Mouse (Mus musculus): ENCODE measurements around the gene Pdss2.

The Pdss2 gene

DNA sequence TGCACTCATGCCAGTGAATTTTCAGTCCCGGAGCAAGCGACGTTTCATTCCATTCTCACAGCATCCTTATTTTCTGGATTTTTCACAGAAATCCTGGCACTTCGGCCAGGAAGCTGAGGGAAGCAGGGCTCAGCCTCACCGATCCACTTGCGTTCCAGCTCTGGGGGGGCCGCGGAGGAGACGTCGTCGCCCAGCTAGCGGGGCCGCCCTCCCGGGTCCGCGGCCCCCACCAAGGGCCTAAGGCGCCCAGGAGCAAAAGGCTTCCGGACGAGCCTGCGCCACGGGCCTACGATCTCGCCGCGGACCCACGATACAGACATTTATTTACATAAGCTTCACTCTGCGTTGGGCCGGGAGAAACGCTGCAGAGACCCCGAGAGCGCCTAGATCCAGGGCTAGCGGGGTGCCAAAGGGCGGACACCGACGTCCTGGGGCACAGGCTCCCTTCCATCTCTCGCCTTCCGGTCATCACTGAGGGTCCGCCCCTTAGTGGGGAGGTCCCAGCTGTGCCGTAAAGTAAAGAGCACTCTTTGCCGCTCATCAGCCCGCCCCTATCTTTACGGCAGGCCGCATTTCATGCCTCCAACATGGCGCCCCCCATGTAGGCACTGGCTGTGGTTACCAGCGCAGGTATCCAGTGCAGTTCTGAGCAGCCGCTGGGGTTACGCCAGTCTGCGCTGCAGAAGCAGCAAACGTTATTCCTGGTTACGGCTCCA is at the start of gene Pdss2:
Gene Pdss2, plus strand, starts transcription at position 577 of the 716 bp plus-strand sequence.
- peak; percentile 92 to 95 for DNase-seq (ENCODE audit: low spot score in 2 of 2)

GRCm38 (mm10) chr10:43172066-43172465 is 49.2 kb upstream of the Pdss2 start:
- DNase-seq (ENCODE audit: low spot score in 2 of 2) = no peak

DNA sequence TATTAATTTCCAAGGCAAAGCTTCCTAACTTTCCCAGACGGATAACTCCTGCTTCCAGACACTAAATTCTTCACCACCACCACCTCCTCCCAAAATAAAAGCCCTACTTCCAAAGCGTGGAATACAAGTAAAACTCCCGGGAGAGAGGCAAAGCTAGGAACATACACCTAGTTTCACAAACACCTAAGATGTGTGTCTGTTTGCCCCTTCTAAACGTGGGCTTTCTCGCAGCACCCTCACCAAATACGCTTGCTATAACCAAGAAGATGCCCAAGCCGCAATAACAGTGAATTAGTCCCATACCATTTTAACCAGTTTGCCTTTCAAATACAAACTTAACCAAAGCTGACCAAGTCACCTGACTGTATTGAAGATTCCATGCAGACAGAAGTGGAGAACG is 48.7 kb upstream of the Pdss2 start:
- no peak for DNase-seq (ENCODE audit: low spot score in 2 of 2)

- DNase-seq (ENCODE audit: low spot score in 2 of 2) = peak; percentile 42 to 59
These were observed 48.0 kb upstream of the Pdss2 start for GRCm38 (mm10) chr10:43173141-43173827.

DNA sequence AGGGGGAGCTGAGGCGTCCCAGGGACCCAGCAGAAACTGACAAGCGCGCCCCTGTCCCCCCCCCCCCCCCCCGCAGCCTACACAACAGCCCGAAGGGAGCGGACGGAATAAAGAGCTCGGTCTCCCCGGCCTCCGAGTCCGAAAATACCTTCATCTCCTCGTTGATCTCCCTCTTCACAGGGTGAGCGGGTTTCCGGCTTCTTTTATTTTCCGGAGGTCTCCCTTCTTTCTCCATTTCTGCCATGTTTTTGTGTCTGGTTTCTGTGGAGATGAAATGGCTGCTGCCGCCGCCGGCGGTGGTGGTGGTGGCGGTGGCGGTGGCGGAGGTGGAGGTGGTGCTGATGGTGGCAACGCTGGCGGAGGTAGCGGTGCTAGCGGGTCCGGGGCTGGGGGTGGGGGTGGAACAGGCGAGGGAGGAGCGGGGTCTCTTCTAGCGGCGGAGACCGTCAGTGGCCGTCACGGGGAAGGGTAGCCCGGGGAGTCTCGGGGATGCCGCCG is 47.4 kb upstream of the Pdss2 start:
- no peak for DNase-seq (ENCODE audit: low spot score in 2 of 2)

DNA sequence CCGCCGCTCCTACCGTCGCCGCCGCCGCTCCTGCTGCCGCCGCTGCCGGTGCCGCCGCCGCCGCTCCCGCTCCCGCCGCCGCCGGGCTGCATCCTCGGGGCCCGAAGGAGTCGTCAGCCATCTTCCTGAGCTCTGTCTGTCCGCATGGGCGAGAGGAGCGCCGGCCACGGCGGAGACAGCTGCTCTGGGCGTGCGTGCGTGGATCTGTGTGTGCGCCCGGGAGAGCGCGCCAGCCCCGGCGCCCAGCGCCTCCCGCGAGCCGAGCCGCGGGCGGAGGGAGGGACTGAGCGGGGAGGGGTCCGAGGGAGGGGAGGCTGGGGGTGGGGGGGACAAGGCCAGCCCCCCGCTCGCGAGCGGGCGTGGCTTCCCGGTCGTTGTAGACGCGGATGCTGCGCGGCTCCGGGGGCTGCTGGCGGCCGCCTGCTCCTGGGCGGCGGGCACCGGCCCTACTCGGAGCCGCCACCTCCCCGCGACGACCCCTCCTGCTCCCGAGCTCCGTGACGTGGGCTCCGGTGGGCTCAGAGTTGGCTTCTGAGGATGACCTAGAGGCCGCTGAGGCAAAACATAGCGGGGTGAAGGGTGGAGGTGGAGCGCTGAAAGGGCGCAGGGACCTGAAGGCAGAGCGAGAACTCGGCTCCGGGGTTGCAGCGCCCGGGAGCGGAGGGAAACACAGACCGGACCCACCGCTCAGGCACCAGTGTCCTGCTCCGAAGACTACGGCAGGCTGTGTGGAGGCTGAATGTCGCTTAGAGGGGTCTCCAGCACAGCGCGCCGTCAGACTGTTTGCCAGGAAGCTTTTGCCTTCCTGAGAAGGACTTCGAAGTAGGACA is 46.7 kb upstream of the Pdss2 start, which contains the start of the genes Sobp and 9030612E09Rik:
Gene Sobp, minus strand, starts transcription at position 205 of the 830 bp plus-strand sequence.
Gene 9030612E09Rik, plus strand, starts transcription at position 379 of the 830 bp plus-strand sequence.
- peak; percentile 26 to 27 for DNase-seq (ENCODE audit: low spot score in 2 of 2)

GRCm38 (mm10) chr10:43175156-43175601 is 46.1 kb upstream of the Pdss2 start:
- DNase-seq (ENCODE audit: low spot score in 2 of 2) = no peak

- DNase-seq (ENCODE audit: low spot score in 2 of 2) = no peak
These were observed 40.9 kb upstream of the Pdss2 start for GRCm38 (mm10) chr10:43180313-43180912.

DNA sequence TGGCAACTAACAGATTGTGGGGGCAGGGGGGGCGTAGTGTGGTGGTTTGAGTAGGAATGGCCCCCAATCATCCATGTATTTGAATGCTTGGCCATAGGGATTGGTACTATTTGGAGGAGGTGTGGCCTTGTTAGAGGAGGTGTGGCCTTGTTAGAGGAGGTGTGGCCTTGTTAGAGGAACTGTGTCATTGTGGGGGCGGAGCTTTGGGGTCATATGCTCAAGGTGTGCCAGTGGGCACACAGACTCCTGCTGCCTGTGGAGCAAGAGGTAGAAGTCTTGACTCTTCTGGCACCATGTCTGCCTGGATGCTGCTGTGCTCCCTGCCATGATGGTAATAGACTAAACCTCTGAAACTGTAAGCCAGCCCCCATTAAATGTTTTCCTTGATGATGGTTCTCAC is 21.1 kb upstream of the Pdss2 start:
- DNase-seq (ENCODE audit: low spot score in 2 of 2) = no peak

- DNase-seq (ENCODE audit: low spot score in 2 of 2) = no peak
These were observed 17.4 kb upstream of the Pdss2 start for GRCm38 (mm10) chr10:43203865-43204264.

- no peak for DNase-seq (ENCODE audit: low spot score in 2 of 2)
These were observed 9.4 kb upstream of the Pdss2 start for GRCm38 (mm10) chr10:43211866-43212265.

DNA sequence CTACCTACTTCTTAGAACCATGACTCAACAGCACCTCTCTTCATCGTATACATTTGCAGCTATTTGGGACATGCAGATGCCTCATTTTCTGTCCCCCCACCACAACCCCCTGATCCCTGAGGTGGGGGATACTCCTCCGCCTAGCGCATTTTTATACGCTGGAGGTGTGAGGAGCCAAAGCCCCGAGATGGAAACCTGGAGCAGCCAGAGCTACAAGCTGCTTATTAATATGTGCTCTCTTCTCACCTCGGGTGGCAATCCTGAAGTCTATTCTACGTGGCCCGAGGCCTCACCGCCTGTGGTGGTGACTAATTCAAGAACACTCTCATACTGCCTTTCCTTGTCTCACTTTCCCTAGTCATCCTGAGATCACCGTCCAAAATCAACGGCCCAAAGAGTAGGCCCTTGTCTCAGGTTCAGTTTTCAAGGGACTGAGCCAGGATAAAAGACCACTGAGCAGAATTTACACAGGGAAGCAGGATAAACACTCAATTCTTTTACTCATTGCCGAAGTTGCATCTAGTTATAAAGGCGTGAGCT is 3.9 kb upstream of the Pdss2 start:
- no peak for DNase-seq (ENCODE audit: low spot score in 2 of 2)

- DNase-seq (ENCODE audit: low spot score in 2 of 2) = no peak
These were observed 807 bp upstream of the Pdss2 start for GRCm38 (mm10) chr10:43220479-43220878.

DNA sequence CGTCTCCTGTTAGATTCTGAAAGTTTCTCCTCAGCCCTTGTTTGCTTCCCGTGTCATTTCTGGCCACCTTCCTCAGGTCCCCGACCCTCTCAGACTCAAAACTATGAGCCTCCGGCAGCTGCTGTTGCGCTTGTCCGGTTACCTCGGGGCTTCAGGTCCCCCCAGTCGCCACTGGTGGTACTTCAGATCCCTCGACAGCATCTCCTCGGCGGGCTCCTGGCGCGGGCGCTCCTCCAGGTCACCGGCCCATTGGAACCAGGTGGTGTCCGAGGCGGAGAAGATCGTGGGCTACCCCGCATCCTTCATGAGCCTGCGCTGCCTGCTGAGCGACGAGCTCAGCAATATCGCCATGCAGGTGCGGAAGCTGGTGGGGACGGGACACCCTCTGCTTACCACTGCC is 373 bp downstream of the Pdss2 start:
- peak in 1 of 2 experiments; percentile 13 for DNase-seq (ENCODE audit: low spot score in 2 of 2)

DNA sequence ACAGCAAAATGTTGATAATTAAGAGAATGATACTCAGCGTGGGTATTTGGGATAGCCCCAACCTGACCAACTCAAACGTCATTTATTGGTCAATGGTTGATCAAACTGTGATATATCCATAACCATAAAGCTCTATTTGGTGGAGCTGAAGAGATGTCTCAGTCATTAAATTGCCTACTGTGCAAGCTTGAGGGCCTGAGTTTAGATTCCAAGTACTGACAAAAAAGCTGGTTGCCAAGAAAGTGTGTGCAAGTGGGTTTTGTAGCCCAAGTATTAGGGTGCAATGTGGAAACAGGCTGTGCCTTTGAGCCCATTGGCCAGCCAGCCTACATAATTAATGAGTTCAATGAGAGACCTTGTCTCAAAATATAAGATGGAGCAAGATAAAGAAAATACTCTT is 2.1 kb downstream of the Pdss2 start:
- no peak for DNase-seq (ENCODE audit: low spot score in 2 of 2)

DNA sequence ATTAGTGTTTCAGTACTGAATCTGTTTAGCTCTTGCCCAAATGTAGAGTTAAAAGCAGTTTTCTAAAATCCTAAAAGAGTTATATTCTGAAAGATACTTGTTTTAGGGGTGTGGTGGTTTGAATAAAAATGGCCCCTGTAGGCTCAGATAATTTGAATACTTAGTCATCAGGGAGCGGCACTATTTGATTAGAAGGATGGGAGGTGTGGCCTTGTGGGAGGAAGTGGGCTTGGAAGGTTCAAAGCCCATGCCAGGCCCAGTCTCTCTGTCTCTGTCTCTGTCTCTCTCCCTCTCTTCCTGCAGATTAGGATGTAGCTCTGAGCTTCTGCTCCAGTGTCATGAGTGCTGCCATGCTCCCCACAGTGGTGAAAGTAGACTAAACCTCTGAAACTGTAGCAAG is 5.1 kb downstream of the Pdss2 start:
- DNase-seq (ENCODE audit: low spot score in 2 of 2) = no peak

DNA sequence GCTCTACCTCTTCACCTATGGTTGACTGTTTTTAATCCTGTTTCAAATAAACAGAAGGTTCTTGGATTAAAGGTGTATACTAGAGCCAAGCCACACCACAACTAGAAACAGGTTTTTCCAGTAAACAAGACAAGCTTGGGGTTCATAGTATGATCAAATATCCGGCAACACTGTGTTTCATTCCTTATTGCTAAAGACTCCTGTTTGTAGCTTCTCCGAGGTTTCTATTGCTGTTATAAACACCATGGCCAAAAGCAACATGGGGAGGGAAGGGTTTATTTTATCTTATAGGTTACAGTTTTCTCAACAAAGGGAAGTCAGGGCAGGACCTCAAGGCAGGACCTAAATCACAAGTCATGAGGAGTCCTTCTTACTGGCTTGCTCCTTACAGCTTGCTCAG is 8.0 kb downstream of the Pdss2 start:
- DNase-seq (ENCODE audit: low spot score in 2 of 2) = no peak

- no peak for DNase-seq (ENCODE audit: low spot score in 2 of 2)
These were observed 13.2 kb downstream of the Pdss2 start for GRCm38 (mm10) chr10:43234522-43234921.

DNA sequence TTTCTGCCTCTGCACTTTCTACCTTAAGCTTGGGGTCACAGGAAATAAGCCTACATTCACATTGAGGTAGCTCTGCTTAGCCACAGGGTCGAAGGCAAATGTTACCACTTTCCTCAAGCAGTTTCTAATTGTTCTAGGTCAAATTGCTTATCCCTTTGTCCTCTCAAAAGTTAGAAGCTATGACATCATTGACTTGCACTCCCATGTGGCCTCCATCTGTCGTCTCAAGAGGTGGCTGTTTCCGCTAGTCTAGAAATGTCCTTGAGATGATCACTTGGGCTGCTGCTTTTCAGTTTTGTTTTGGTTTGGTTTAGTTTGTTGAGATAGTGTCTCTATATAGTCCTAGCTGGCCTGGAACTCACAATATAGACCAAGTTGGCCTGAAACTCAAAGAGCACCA is 13.7 kb downstream of the Pdss2 start:
- DNase-seq (ENCODE audit: low spot score in 2 of 2) = no peak

DNA sequence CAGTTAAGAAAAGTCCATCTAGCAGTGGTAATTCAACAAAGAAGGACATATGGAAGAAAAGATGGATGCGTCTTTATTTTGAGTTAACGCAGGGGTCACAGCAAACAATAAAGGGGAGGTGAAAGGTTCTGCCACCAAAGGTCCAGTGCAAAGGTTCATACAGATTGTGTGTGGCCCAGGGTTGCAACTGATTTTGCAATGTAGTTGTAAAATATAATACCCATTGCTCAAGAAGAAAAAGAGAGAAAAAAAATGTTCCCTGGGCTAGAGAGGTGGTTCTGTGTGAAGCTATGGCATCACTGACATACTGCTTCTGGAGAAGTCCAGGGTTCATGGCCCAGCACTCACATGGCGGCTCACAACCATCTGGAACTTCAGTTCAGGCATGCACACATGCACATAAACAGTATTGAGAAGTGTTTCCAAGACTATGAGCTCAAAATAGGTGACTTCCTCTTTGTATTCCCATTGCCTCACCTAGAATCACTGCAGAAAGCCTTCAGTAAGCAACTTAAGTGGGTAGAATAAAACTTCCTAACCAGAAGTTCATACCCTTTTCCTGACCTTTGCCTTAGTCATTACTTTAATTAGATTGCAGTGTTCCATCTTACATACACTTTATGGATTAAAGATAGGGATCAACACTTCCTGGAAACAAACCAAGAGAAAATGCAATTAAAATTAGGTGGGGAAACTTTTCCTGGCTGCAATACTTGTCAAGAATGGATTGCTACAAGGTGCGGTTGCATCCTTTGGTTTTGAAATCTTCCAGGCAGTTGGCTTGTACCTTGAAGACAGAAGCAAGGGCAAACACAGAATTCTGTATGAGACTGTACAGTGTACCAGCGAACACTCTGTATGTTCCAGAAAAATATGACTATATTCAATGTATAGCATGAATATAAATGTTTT is 14.7 kb downstream of the Pdss2 start:
- no peak for DNase-seq (ENCODE audit: low spot score in 2 of 2)
